Mouse (Mus musculus): ENCODE results near the gene Atp11a. TPM values are rescaled to one million over a fixed set of nuclear protein-coding genes. Genes with fewer than 3 reads are reported as not detected.

Atp11a gene
- total and polyA plus RNA-seq, 3 experiments: 0.12 to 0.27 (median 0.21) TPM

GRCm38 (mm10) chr8:12873357-12874046, 116.7 kb downstream of the Atp11a start, which contains the start of gene Mcf2l:
TSS of gene Mcf2l (plus strand) at chr8:12873806.
- no peak for DNase-seq (ENCODE audit: extremely low read depth)
- 0 out of 2 replicates have a peak within 1 kb of the TSS, but pooled peaks have one; percentile 31 for H3K9ac ChIP-seq (ENCODE audit: insufficient read depth, low read depth)
- dilution Hi-C loops (cut with MboI; ENCODE audit: extremely low pct_ligation_motif_present, extremely low pct_unique_long_range_greater_than_20kb, low sequenced_read_pairs) (no loop called here), in situ Hi-C loops (cut with MboI; ENCODE audit: low pct_ligation_motif_present, low pct_unique_long_range_greater_than_20kb, low sequenced_read_pairs) (no loop called here)
- no peaks in the 10 kb centered on the region for H3K9me3 ChIP-seq (replicated peaks; ENCODE audit: low read length)
- no peaks in the 10 kb centered on the region for H3K36me3 ChIP-seq (replicated peaks in 1 of 2; ENCODE audit: control insufficient read depth in 1 of 2, insufficient read depth in 1 of 2, low read length in 1 of 2)
- H3K27me3 ChIP-seq (replicated peaks): peaks cover 90% of the 10 kb centered on the region
- TF ChIP-seq KAT2A (IDR thresholded peaks at IDR 0.05; ENCODE audit: insufficient replicate concordance, low read length) (no peak), CHD2 (IDR thresholded peaks at IDR 0.05; ENCODE audit: low read length) (0 out of 2 replicates have a peak, but pooled peaks have one; percentile 38), NELFE (IDR thresholded peaks at IDR 0.05; ENCODE audit: low read depth, low read length) (no peak)
- peak within 1 kb of the TSS in 1 of 3 experiments; percentile 59 for H3K4me3 ChIP-seq (replicated peaks in 1 of 3; ENCODE audit: low read depth in 2 of 3, low read length in 2 of 3, poor library complexity in 1 of 3)
- no peaks in the 10 kb centered on the region for H3K79me2 ChIP-seq (replicated peaks; ENCODE audit: control insufficient read depth, extremely low read depth, insufficient read depth, poor library complexity, severe bottlenecking)
- H3K4me1 ChIP-seq (ENCODE audit: control insufficient read depth in 1 of 2, insufficient read depth in 2 of 2): peaks cover 4 to 5% of the 10 kb centered on the region in 2 experiments; a peak in 3 of 4 replicates
- no peak within 1 kb of the TSS for H3K27ac ChIP-seq (ENCODE audit: insufficient read depth, low read depth)
- peak within 1 kb of the TSS; percentile 98 for H3K4me2 ChIP-seq (ENCODE audit: insufficient read depth, low read depth, poor library complexity, severe bottlenecking)

GRCm38 (mm10) chr8:12874194-12874791, 117.5 kb downstream of the Atp11a start:
- no peak for TF ChIP-seq BHLHE40 (IDR thresholded peaks at IDR 0.05; ENCODE audit: low read depth, low read length)
- TF ChIP-seq E2F4 (IDR thresholded peaks at IDR 0.05; ENCODE audit: insufficient replicate concordance, low read depth, low read length): no peak
- no peak for TF ChIP-seq MAZ (IDR thresholded peaks at IDR 0.05; ENCODE audit: low read depth, low read length)
- TF ChIP-seq ZKSCAN1 (IDR thresholded peaks at IDR 0.05; ENCODE audit: borderline replicate concordance, low read depth, low read length): no peak
- no peak for TF ChIP-seq CTCF (conservative IDR thresholded peaks at IDR 0.05 in 1 of 2, IDR thresholded peaks at IDR 0.05 in 1 of 2; ENCODE audit: low read depth in 2 of 2, low read length in 2 of 2)
- TF ChIP-seq MEF2A (IDR thresholded peaks at IDR 0.05; ENCODE audit: borderline replicate concordance, low read depth, low read length): no peak
- no peak for TF ChIP-seq MXI1 (IDR thresholded peaks at IDR 0.05; ENCODE audit: low read depth, low read length)
- TF ChIP-seq TBP (conservative IDR thresholded peaks at IDR 0.05; ENCODE audit: low read depth, low read length): no peak
- Histone ChIP-seq H3K9me3 (replicated peaks; ENCODE audit: low read length) (no peaks in the 10 kb centered on the region), H3K4me1 (ENCODE audit: control insufficient read depth in 1 of 2, insufficient read depth in 2 of 2) (peaks cover 4 to 5% of the 10 kb centered on the region in 2 experiments; a peak in 3 of 4 replicates), H3K27me3 (replicated peaks) (peaks cover 88% of the 10 kb centered on the region), H3K79me2 (replicated peaks; ENCODE audit: control insufficient read depth, extremely low read depth, insufficient read depth, poor library complexity, severe bottlenecking) (no peaks in the 10 kb centered on the region), H3K36me3 (replicated peaks in 1 of 2; ENCODE audit: control insufficient read depth in 1 of 2, insufficient read depth in 1 of 2, low read length in 1 of 2) (no peaks in the 10 kb centered on the region), H3K27ac (ENCODE audit: insufficient read depth, low read depth) (no peak overlapping the region), H3K4me3 (replicated peaks in 1 of 3; ENCODE audit: low read depth in 2 of 3, low read length in 2 of 3, poor library complexity in 1 of 3) (no peak overlapping the region), H3K4me2 (ENCODE audit: insufficient read depth, low read depth, poor library complexity, severe bottlenecking) (peak overlapping the region; percentile 98), H3K9ac (ENCODE audit: insufficient read depth, low read depth) (no peak overlapping the region)
- in situ Hi-C loops (cut with MboI; ENCODE audit: low pct_ligation_motif_present, low pct_unique_long_range_greater_than_20kb, low sequenced_read_pairs) (no loop called here), dilution Hi-C loops (cut with MboI; ENCODE audit: extremely low pct_ligation_motif_present, extremely low pct_unique_long_range_greater_than_20kb, low sequenced_read_pairs) (no loop called here)
- DNase-seq (ENCODE audit: extremely low read depth): no peak

- TF ChIP-seq JUN (IDR thresholded peaks at IDR 0.05; ENCODE audit: insufficient read depth, low read depth, low read length) (no peak), ELF1 (IDR thresholded peaks at IDR 0.05; ENCODE audit: low read depth, low read length) (no peak), JUND (conservative IDR thresholded peaks at IDR 0.05; ENCODE audit: low read depth, low read length) (no peak), MXI1 (IDR thresholded peaks at IDR 0.05; ENCODE audit: low read depth, low read length) (no peak), MYC (IDR thresholded peaks at IDR 0.05; ENCODE audit: low read depth, low read length) (no peak), RAD21 (IDR thresholded peaks at IDR 0.05; ENCODE audit: low read depth, low read length) (no peak), MAZ (IDR thresholded peaks at IDR 0.05; ENCODE audit: low read depth, low read length) (no peak), ETS1 (conservative IDR thresholded peaks at IDR 0.05; ENCODE audit: low read depth, low read length) (no peak), ZNF384 (IDR thresholded peaks at IDR 0.05; ENCODE audit: low read depth, low read length) (no peak), KAT2A (IDR thresholded peaks at IDR 0.05; ENCODE audit: insufficient replicate concordance, low read length) (no peak)
- Histone ChIP-seq H3K79me2 (replicated peaks; ENCODE audit: control insufficient read depth, extremely low read depth, insufficient read depth, poor library complexity, severe bottlenecking) (no peaks in the 10 kb centered on the region), H3K36me3 (replicated peaks in 1 of 2; ENCODE audit: control insufficient read depth in 1 of 2, insufficient read depth in 1 of 2, low read length in 1 of 2) (no peaks in the 10 kb centered on the region), H3K9me3 (replicated peaks; ENCODE audit: low read length) (no peaks in the 10 kb centered on the region), H3K4me3 (replicated peaks in 1 of 3; ENCODE audit: low read depth in 2 of 3, low read length in 2 of 3, poor library complexity in 1 of 3) (no peak overlapping the region), H3K4me1 (ENCODE audit: control insufficient read depth in 1 of 2, insufficient read depth in 2 of 2) (peaks cover 4 to 5% of the 10 kb centered on the region in 2 experiments; a peak in 3 of 4 replicates), H3K27ac (ENCODE audit: insufficient read depth, low read depth) (no peak overlapping the region), H3K4me2 (ENCODE audit: insufficient read depth, low read depth, poor library complexity, severe bottlenecking) (no peak overlapping the region), H3K9ac (ENCODE audit: insufficient read depth, low read depth) (no peak overlapping the region), H3K27me3 (replicated peaks) (peaks cover 88% of the 10 kb centered on the region)
- dilution Hi-C loops (cut with MboI; ENCODE audit: extremely low pct_ligation_motif_present, extremely low pct_unique_long_range_greater_than_20kb, low sequenced_read_pairs) (no loop called here), in situ Hi-C loops (cut with MboI; ENCODE audit: low pct_ligation_motif_present, low pct_unique_long_range_greater_than_20kb, low sequenced_read_pairs) (no loop called here)
- no peak for DNase-seq (ENCODE audit: extremely low read depth)
These were observed 118.2 kb downstream of the Atp11a start for GRCm38 (mm10) chr8:12874971-12875370.
